In the genomic region with DNA sequence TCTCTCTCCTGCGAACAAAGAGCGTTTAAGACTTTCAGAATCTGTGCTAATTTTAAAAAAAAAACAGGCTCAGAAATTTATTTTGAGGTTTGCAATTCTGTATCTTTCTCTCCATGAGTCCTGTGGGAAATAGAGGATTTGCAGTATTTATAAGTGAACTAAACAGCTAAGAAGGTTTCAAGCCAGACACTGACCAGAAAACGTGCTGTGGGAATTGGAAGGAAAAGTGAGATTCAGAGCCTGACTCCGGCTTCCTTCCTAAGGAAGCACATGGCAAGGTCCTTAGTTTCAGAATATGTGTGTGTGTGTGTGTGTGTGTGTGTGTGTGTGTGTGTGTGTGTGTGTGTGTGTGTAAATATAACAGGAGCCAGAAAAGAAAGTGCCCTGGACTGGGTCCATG, we compare ENCODE assay signal across 27 mouse cellular contexts.
DNase-seq lines count a peak whose midpoint lies in the region; ATAC-seq and TF ChIP-seq lines count a peak whose summit lies in the region.
"Had no signal": no experiment of that assay in that cellular context is flagged by ENCODE, and none has a peak within 500 bp of the region (broad histone marks: within the 10 kb centered on the region; RNA-seq: fewer than 3 reads in every experiment).

No protein-coding gene starts in this region.

- no peaks in the 10 kb centered on the region for H3K36me3 ChIP-seq in heart, postnatal 0 days (replicated peaks; ENCODE audit: control insufficient read depth, insufficient read depth, low read length)
- no peaks in the 10 kb centered on the region for H3K36me3 ChIP-seq in limb, embryonic 14.5 days (ENCODE audit: control insufficient read depth, insufficient read depth, low read length)
- H3K36me3 ChIP-seq in limb, embryonic 10.5 days, result no peaks in the 10 kb centered on the region
- H3K36me3 ChIP-seq: embryonic facial prominence, embryonic 12.5 days; heart, embryonic 15.5 days; hindbrain, embryonic 12.5 days; limb, embryonic 15.5 days; liver, embryonic 13.5 days; stomach, embryonic 15.5 days had no signal

- H3K9ac ChIP-seq in heart, postnatal 0 days (replicated peaks; ENCODE audit: low read depth, low read length), result no peak overlapping the region
- H3K9ac ChIP-seq in limb, embryonic 14.5 days (ENCODE audit: low read depth, low read length, severe bottlenecking), result no peak overlapping the region
- H3K9ac ChIP-seq: embryonic facial prominence, embryonic 12.5 days; heart, embryonic 15.5 days; hindbrain, embryonic 12.5 days; limb, embryonic 15.5 days; liver, embryonic 13.5 days; stomach, embryonic 15.5 days had no signal

- H3K4me1 ChIP-seq in heart, postnatal 0 days (ENCODE audit: control insufficient read depth, insufficient read depth), result no peaks in the 10 kb centered on the region
- H3K4me1 ChIP-seq in limb, embryonic 14.5 days (ENCODE audit: control insufficient read depth, insufficient read depth, low read length), result no peaks in the 10 kb centered on the region
- H3K4me1 ChIP-seq in limb, embryonic 10.5 days, result no peaks in the 10 kb centered on the region
- H3K4me1 ChIP-seq: embryonic facial prominence, embryonic 12.5 days; heart, embryonic 15.5 days; hindbrain, embryonic 12.5 days; limb, embryonic 15.5 days; liver, embryonic 13.5 days; stomach, embryonic 15.5 days had no signal

- no peak for TF ChIP-seq CTCF in heart, postnatal 0 days (IDR thresholded peaks at IDR 0.05; ENCODE audit: low read depth)

- TF ChIP-seq POLR2A in limb, embryonic 14.5 days (IDR thresholded peaks at IDR 0.05; ENCODE audit: borderline replicate concordance, extremely low read depth, insufficient read depth, insufficient read length), result no peak

- H3K4me3 ChIP-seq in heart, postnatal 0 days (ENCODE audit: low read depth, low read length), result no peak overlapping the region
- H3K4me3 ChIP-seq in limb, embryonic 14.5 days (replicated peaks; ENCODE audit: low read length), result no peak overlapping the region
- no peak overlapping the region for H3K4me3 ChIP-seq in limb, embryonic 10.5 days
- H3K4me3 ChIP-seq: embryonic facial prominence, embryonic 12.5 days; heart, adult 2 months; heart, embryonic 15.5 days; hindbrain, embryonic 12.5 days; layer of hippocampus, adult 2 months; left cerebral cortex, adult 2 months; limb, embryonic 15.5 days; liver, embryonic 13.5 days; stomach, embryonic 15.5 days had no signal

- WGBS in heart, postnatal 0 days, result 58% methylated on average over 4 of the region's 4 CpGs
- 69% methylated on average over 4 of the region's 4 CpGs for WGBS in limb, embryonic 14.5 days
- 93% methylated on average over 4 of the region's 4 CpGs for WGBS in limb, embryonic 10.5 days

- H3K27me3 ChIP-seq in heart, postnatal 0 days (ENCODE audit: control insufficient read depth, insufficient read depth, low read length), result no peaks in the 10 kb centered on the region
- no peaks in the 10 kb centered on the region for H3K27me3 ChIP-seq in limb, embryonic 14.5 days (ENCODE audit: control insufficient read depth, insufficient read depth, low read length)
- H3K27me3 ChIP-seq in limb, embryonic 10.5 days (ENCODE audit: low read depth, poor library complexity, severe bottlenecking), result no peaks in the 10 kb centered on the region
- H3K27me3 ChIP-seq: embryonic facial prominence, embryonic 12.5 days; heart, embryonic 15.5 days; hindbrain, embryonic 12.5 days; limb, embryonic 15.5 days; liver, embryonic 13.5 days; Patski; stomach, embryonic 15.5 days had no signal

- ATAC-seq in heart, postnatal 0 days (ENCODE audit: insufficient read depth, low read depth), result no peak
- no peak for ATAC-seq in limb, embryonic 14.5 days (ENCODE audit: low FRiP score, low read depth)
- ATAC-seq: forebrain, embryonic 16.5 days; intestine, embryonic 16.5 days; Patski had no signal

- peak; percentile 11 to 13 for DNase-seq in cerebellum, postnatal 14 days
- no peak for DNase-seq in cerebellum, postnatal 4 days (ENCODE audit: low spot score in 2 of 2)
- DNase-seq in heart, postnatal 0 days (ENCODE audit: low spot score), result peak; percentile 23
- DNase-seq in heart, adult 8-10 months (ENCODE audit: low spot score), result no peak
- DNase-seq in limb, embryonic 14.5 days (ENCODE audit: low spot score), result peak; percentile 53
- DNase-seq in limb, embryonic 10.5 days (ENCODE audit: low spot score), result no peak
- DNase-seq in left cerebral cortex, adult 8-10 months (ENCODE audit: low spot score in 2 of 2), result no peak
- DNase-seq: adrenal gland, postnatal 25 days; cerebellum, adult 11-12 months; cerebellum, adult 9-11 months; heart, adult 2 months; kidney, adult 8-10 months; kidney, postnatal 36 days; liver, embryonic 13.5 days; lung, adult 18-20 months; lung, postnatal 10 days; midbrain, embryonic 14.5 days had no signal

- no peaks in the 10 kb centered on the region for H3K9me3 ChIP-seq in heart, postnatal 0 days (replicated peaks; ENCODE audit: control insufficient read depth, low read length)
- no peaks in the 10 kb centered on the region for H3K9me3 ChIP-seq in limb, embryonic 14.5 days (ENCODE audit: control insufficient read depth, low read length)
- H3K9me3 ChIP-seq in limb, embryonic 10.5 days (replicated peaks), result no peaks in the 10 kb centered on the region
- H3K9me3 ChIP-seq: embryonic facial prominence, embryonic 12.5 days; heart, embryonic 15.5 days; hindbrain, embryonic 12.5 days; limb, embryonic 15.5 days; liver, embryonic 13.5 days; stomach, embryonic 15.5 days had no signal

- no peak overlapping the region for H3K27ac ChIP-seq in heart, postnatal 0 days (ENCODE audit: low read depth)
- no peak overlapping the region for H3K27ac ChIP-seq in limb, embryonic 14.5 days (replicated peaks; ENCODE audit: low read depth, low read length)
- no peak overlapping the region for H3K27ac ChIP-seq in limb, embryonic 10.5 days
- H3K27ac ChIP-seq: embryonic facial prominence, embryonic 12.5 days; heart, adult 2 months; hindbrain, embryonic 12.5 days; layer of hippocampus, adult 2 months; left cerebral cortex, adult 2 months; limb, embryonic 15.5 days; liver, embryonic 13.5 days; stomach, embryonic 15.5 days had no signal

- no peak for TF ChIP-seq EP300 in heart, postnatal 0 days (IDR thresholded peaks at IDR 0.05; ENCODE audit: low read depth)

- H3K4me2 ChIP-seq in heart, postnatal 0 days (ENCODE audit: low read depth, low read length), result no peak overlapping the region
- no peak overlapping the region for H3K4me2 ChIP-seq in limb, embryonic 14.5 days (replicated peaks; ENCODE audit: low read depth, low read length, severe bottlenecking)
- H3K4me2 ChIP-seq: embryonic facial prominence, embryonic 12.5 days; heart, embryonic 15.5 days; hindbrain, embryonic 12.5 days; limb, embryonic 15.5 days; liver, embryonic 13.5 days; stomach, embryonic 15.5 days had no signal

Comparison
In these comparisons a context has a peak if more than half of its experiments do, and no peak if none do; other contexts are left out.
1. DNase-seq: peak in cerebellum, postnatal 14 days (2 of 2), heart, postnatal 0 days (single experiment) and limb, embryonic 14.5 days (single experiment); none in cerebellum, postnatal 4 days (0 of 2), heart, adult 8-10 months (single experiment), limb, embryonic 10.5 days (single experiment) and left cerebral cortex, adult 8-10 months (0 of 2).